Mouse (Mus musculus) ES-E14 (cell line): Measurements from ENCODE around the gene Esrrg.

Experiments used
- CHD2 ChIP-seq: IDR thresholded peaks from 2 replicates; pipeline ENCODE4 v1.6.1; 2014; ENCODE audit warnings: mild to moderate bottlenecking, low read depth, low read length, inconsistent platforms
- HCFC1 ChIP-seq: IDR thresholded peaks from 2 replicates; pipeline ENCODE4 v1.6.1; 2012; ENCODE audit warnings: low read length, inconsistent platforms, borderline replicate concordance; ENCODE audit not compliant: insufficient read depth
- MAFK ChIP-seq: IDR thresholded peaks from 2 replicates; pipeline ENCODE4 v1.6.1; 2014; ENCODE audit warnings: mild to moderate bottlenecking, low read depth, low read length, inconsistent platforms; ENCODE audit not compliant: insufficient read depth
- ZC3H11A ChIP-seq: IDR thresholded peaks from 2 replicates; pipeline ENCODE4 v1.6.1; 2012; ENCODE audit warnings: low read depth, mild to moderate bottlenecking, inconsistent platforms, low read length, borderline replicate concordance
- ZNF384 ChIP-seq: IDR thresholded peaks from 2 replicates; pipeline ENCODE4 v1.6.1; 2012; ENCODE audit warnings: low read depth, low read length, inconsistent platforms

DNA sequence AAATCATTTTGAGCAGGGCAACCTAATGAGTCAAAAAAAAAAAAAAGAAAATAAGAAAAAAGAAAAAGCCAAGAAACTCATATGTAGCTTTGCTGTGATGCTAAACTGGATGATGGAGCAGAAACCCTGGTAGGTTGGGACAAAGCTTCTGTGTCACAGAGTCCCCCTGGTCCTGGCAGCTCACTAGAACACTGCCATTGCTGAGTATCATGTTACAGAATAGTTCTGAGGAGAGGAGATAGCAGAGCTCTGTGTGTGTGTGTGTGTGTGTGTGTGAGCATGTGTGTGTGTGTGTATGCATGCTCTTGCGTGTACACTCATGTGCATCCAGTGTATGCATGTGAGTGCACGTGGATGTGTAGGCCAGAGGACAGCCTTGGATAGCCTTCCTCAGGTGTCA, 265.2 kb downstream of the Esrrg start:
- no peak for TF ChIP-seq ZNF384
- no peak for TF ChIP-seq MAFK
- no peak for TF ChIP-seq HCFC1
- TF ChIP-seq CHD2 = no peak
- no peak for TF ChIP-seq ZC3H11A
